8 mouse cellular contexts compared by ENCODE assay signal in genomic region chrX:47937740-47938139, GRCm38 (mm10). TPM values are rescaled to one million over a fixed set of nuclear protein-coding genes. Genes with fewer than 3 reads are reported as not detected.
DNase-seq lines count a peak whose midpoint lies in the region; ATAC-seq and TF ChIP-seq lines count a peak whose summit lies in the region.

No protein-coding gene starts in this region.

- intact Hi-C loops in heart, postnatal 36 days (cut with DNase I): no loop called here

- H3K9ac ChIP-seq in lung, embryonic 16.5 days (ENCODE audit: low read length): no peak overlapping the region
- H3K9ac ChIP-seq in forebrain, embryonic 13.5 days: no peak overlapping the region
- no peak overlapping the region for H3K9ac ChIP-seq in midbrain, postnatal 0 days (replicated peaks; ENCODE audit: low read length, poor library complexity, severe bottlenecking)

- ATAC-seq in lung, embryonic 16.5 days (ENCODE audit: low read depth): peak; percentile 51; the same call in 1 of the 2 replicates
- ATAC-seq in forebrain, embryonic 13.5 days: peak; percentile 51; the same call in 1 of the 2 replicates
- ATAC-seq in midbrain, postnatal 0 days (ENCODE audit: low FRiP score): no peak

- no peaks in the 10 kb centered on the region for H3K4me1 ChIP-seq in lung, embryonic 16.5 days (replicated peaks; ENCODE audit: control insufficient read depth, insufficient read depth, low read length)
- no peaks in the 10 kb centered on the region for H3K4me1 ChIP-seq in lung, adult 2 months (ENCODE audit: control insufficient read depth, insufficient read depth, low read length)
- peaks cover 6% of the 10 kb centered on the region for H3K4me1 ChIP-seq in forebrain, embryonic 13.5 days
- no peaks in the 10 kb centered on the region for H3K4me1 ChIP-seq in midbrain, postnatal 0 days (ENCODE audit: insufficient read depth, low read length)

- peaks cover 2% of the 10 kb centered on the region for H3K36me3 ChIP-seq in lung, embryonic 16.5 days (ENCODE audit: control insufficient read depth, insufficient read depth, low read length)
- H3K36me3 ChIP-seq in forebrain, embryonic 13.5 days (ENCODE audit: poor library complexity, severe bottlenecking): peaks cover 9% of the 10 kb centered on the region; the same call in 1 of the 2 replicates
- no peaks in the 10 kb centered on the region for H3K36me3 ChIP-seq in midbrain, postnatal 0 days (ENCODE audit: insufficient read depth, low read length)

- H3K9me3 ChIP-seq in lung, embryonic 16.5 days (ENCODE audit: control insufficient read depth, low read length): no peaks in the 10 kb centered on the region
- H3K9me3 ChIP-seq in forebrain, embryonic 13.5 days (replicated peaks): no peaks in the 10 kb centered on the region
- H3K9me3 ChIP-seq in midbrain, postnatal 0 days (ENCODE audit: low read length): no peaks in the 10 kb centered on the region

- TF ChIP-seq POLR2A in lung, adult 2 months (IDR thresholded peaks at IDR 0.05; ENCODE audit: borderline replicate concordance, extremely low read depth, low read depth, low read length): no peak

- peak overlapping the region; percentile 22; the same call in 1 of the 2 replicates for H3K27ac ChIP-seq in lung, embryonic 16.5 days (ENCODE audit: low read length)
- no peak overlapping the region for H3K27ac ChIP-seq in forebrain, embryonic 13.5 days
- H3K27ac ChIP-seq in midbrain, postnatal 0 days (ENCODE audit: low read depth, low read length): no peak overlapping the region

- DNase-seq in heart, postnatal 4 days: peak; percentile 52
- no peak for DNase-seq in heart, postnatal 36 days
- DNase-seq in lung, adult 2 months: no peak
- DNase-seq in midbrain, postnatal 0 days (ENCODE audit: low spot score): peak; percentile 67
- no peak for DNase-seq in thymus, postnatal 10 days (ENCODE audit: low spot score in 2 of 2)
- DNase-seq in ovary, adult 18-20 months (ENCODE audit: low spot score): no peak

- no peak overlapping the region for H3K4me2 ChIP-seq in lung, embryonic 16.5 days (ENCODE audit: low read depth, low read length)
- no peak overlapping the region for H3K4me2 ChIP-seq in forebrain, embryonic 13.5 days
- H3K4me2 ChIP-seq in midbrain, postnatal 0 days (ENCODE audit: low read depth, low read length, poor library complexity, severe bottlenecking): no peak overlapping the region

- no peaks in the 10 kb centered on the region for H3K27me3 ChIP-seq in lung, embryonic 16.5 days (ENCODE audit: control insufficient read depth, insufficient read depth, low read depth, low read length)
- H3K27me3 ChIP-seq in forebrain, embryonic 13.5 days: no peaks in the 10 kb centered on the region
- no peaks in the 10 kb centered on the region for H3K27me3 ChIP-seq in midbrain, postnatal 0 days (ENCODE audit: insufficient read depth, low read length)

- TF ChIP-seq CTCF in lung, adult 2 months (IDR thresholded peaks at IDR 0.05; ENCODE audit: insufficient read depth, low read length): no peak
- TF ChIP-seq CTCF in midbrain, postnatal 0 days (IDR thresholded peaks at IDR 0.05): no peak

- no peak overlapping the region for H3K4me3 ChIP-seq in lung, embryonic 16.5 days (ENCODE audit: low read length)
- H3K4me3 ChIP-seq in lung, adult 2 months (replicated peaks; ENCODE audit: extremely low read depth, low read depth, low read length): no peak overlapping the region
- H3K4me3 ChIP-seq in forebrain, embryonic 13.5 days: no peak overlapping the region
- no peak overlapping the region for H3K4me3 ChIP-seq in midbrain, postnatal 0 days (ENCODE audit: low read depth, low read length)

- 30% methylated on average over 2 of the region's 2 CpGs for WGBS in lung, embryonic 16.5 days
- WGBS in lung, adult 2 months: 41% methylated on average over 2 of the region's 2 CpGs
- 21% methylated on average over 2 of the region's 2 CpGs for WGBS in forebrain, embryonic 13.5 days
- WGBS in midbrain, postnatal 0 days: 28% methylated on average over 2 of the region's 2 CpGs

RNA-seq across cellular contexts. Expression of gene Ocrl, which starts 25.6 kb away (rescaled TPM):
- 10 to 100 TPM; 15.5 to 17.6 TPM for total RNA-seq in heart, postnatal 4 days (2021)
- total RNA-seq in heart, postnatal 36 days (2021): 10 to 100 TPM; 11.0 to 11.6 TPM
- 17.9 and 19.8 TPM in 2 replicates for polyA plus RNA-seq in lung, embryonic 16.5 days (2015; fragmentation: Nextera tagmentation; extraction: Ambion mirVana)
- polyA plus RNA-seq in lung, adult 2 months (2012; rRNA removed): 8.6 and 15.4 TPM in 2 replicates
- polyA plus RNA-seq in forebrain, embryonic 13.5 days (2015; fragmentation: Nextera tagmentation; extraction: Ambion mirVana): 20.3 and 23.2 TPM in 2 replicates
- total RNA-seq in midbrain, postnatal 0 days (2014; rRNA removed): 38.8 and 48.9 TPM in 2 replicates
- polyA plus RNA-seq in midbrain, postnatal 0 days (2015; fragmentation: Nextera tagmentation; extraction: Ambion mirVana): 28.1 and 30.9 TPM in 2 replicates

RNA-seq across cellular contexts. Expression of gene Smarca1, which starts 45.0 kb away (rescaled TPM):
- 10 to 100 TPM; 10.6 to 11.1 TPM for total RNA-seq in heart, postnatal 4 days (2021)
- 1 to 10 TPM; 1.1 to 1.6 TPM for total RNA-seq in heart, postnatal 36 days (2021)
- polyA plus RNA-seq in lung, embryonic 16.5 days (2015; fragmentation: Nextera tagmentation; extraction: Ambion mirVana): 28.9 and 32.9 TPM in 2 replicates
- polyA plus RNA-seq in lung, adult 2 months (2012; rRNA removed): 0.22 and 0.68 TPM in 2 replicates
- polyA plus RNA-seq in forebrain, embryonic 13.5 days (2015; fragmentation: Nextera tagmentation; extraction: Ambion mirVana): 21.7 and 25.4 TPM in 2 replicates
- 42.0 and 50.0 TPM in 2 replicates for total RNA-seq in midbrain, postnatal 0 days (2014; rRNA removed)
- polyA plus RNA-seq in midbrain, postnatal 0 days (2015; fragmentation: Nextera tagmentation; extraction: Ambion mirVana): 27.8 and 31.3 TPM in 2 replicates

Comparison
In these comparisons a context has a peak if more than half of its experiments do, and no peak if none do; other contexts are left out.
1. DNase-seq: peak in heart, postnatal 4 days (single experiment) and midbrain, postnatal 0 days (single experiment); none in heart, postnatal 36 days (0 of 2), lung, adult 2 months (single experiment), thymus, postnatal 10 days (0 of 2) and ovary, adult 18-20 months (single experiment).
2. RNA of gene Smarca1, which starts 45.0 kb away (polyA plus RNA-seq): 28.9 to 32.9 TPM in lung, embryonic 16.5 days, 27.8 to 31.3 TPM in midbrain, postnatal 0 days and 21.7 to 25.4 TPM in forebrain, embryonic 13.5 days; 0.22 to 0.68 TPM in lung, adult 2 months; every median in the first group is over 10 times any median in the second.